Mouse (Mus musculus) bone marrow, adult 2 months (tissue): ENCODE measurements around the gene Gsc. TPM values are rescaled to one million over a fixed set of nuclear protein-coding genes. Genes with fewer than 3 reads are reported as not detected.

Source experiments
- H3K27ac ChIP-seq: fragments of 200-500 bp; 2 replicates; pipeline ENCODE4 v1.5.1; 2012; ENCODE audit warnings: low read depth, mild to moderate bottlenecking, control low read depth, inconsistent platforms, low read length; ENCODE audit not compliant: control insufficient read depth, poor library complexity, insufficient read depth
- H3K4me1 ChIP-seq: fragments of 200-500 bp; 2 replicates; pipeline ENCODE4 v1.6.1; 2011; ENCODE audit warnings: low read length; ENCODE audit not compliant: control insufficient read depth, insufficient read depth
- H3K4me3 ChIP-seq: fragments of 200-500 bp; replicated peaks from 2 replicates; pipeline ENCODE3; 2011; ENCODE audit warnings: mild to moderate bottlenecking, low read depth, low read length, control low read depth; ENCODE audit not compliant: control insufficient read depth
- CTCF ChIP-seq: fragments of 200-500 bp; IDR thresholded peaks from 2 replicates; pipeline ENCODE4 v1.5.1; 2011; ENCODE audit warnings: low read length, control low read depth; ENCODE audit not compliant: control insufficient read depth, insufficient read depth
- POLR2A ChIP-seq: fragments of 200-500 bp; IDR thresholded peaks from 2 replicates; pipeline ENCODE4 v1.6.1; 2011; ENCODE audit warnings: low read depth, mild to moderate bottlenecking, control low read depth, low read length, borderline replicate concordance; ENCODE audit not compliant: control insufficient read depth
- WGBS: fragments of 180-500 bp; shearing (Covaris S2); methylation state at CpG from one replicate; pipeline ENCODE4 v1.1.7; 2018; 5-methylcytosine and 5-hydroxymethylcytosine counted together
- polyA plus RNA-seq: library from polyadenylated mRNA; stranded (reverse); fragments of >200 nt; gene quantifications from 2 replicates; pipeline ENCODE4 v1.2.4, GENCODE M21; 2011; ENCODE audit warnings: low replicate concordance; ENCODE audit not compliant: missing spikeins, insufficient read depth, insufficient read length

Gene Gsc
- polyA plus RNA-seq, 1 experiment, result not detected

- Histone ChIP-seq H3K27ac (no peak overlapping the region), H3K4me3 (no peak overlapping the region), H3K4me1 (no peaks in the 10 kb centered on the region)
- TF ChIP-seq POLR2A (no peak), CTCF (no peak)
- 11% methylated on average over 7 of the region's 7 CpGs for WGBS
Observed at GRCm38 (mm10) chr12:104477501-104477900, 4.4 kb upstream of the Gsc start.

- no peaks in the 10 kb centered on the region for H3K4me1 ChIP-seq
- 4% methylated on average over 12 of the region's 12 CpGs for WGBS
- TF ChIP-seq CTCF, result no peak
- no peak for TF ChIP-seq POLR2A
- no peak overlapping the region for H3K27ac ChIP-seq
- no peak overlapping the region for H3K4me3 ChIP-seq
Observed at GRCm38 (mm10) chr12:104477066-104477465, 3.9 kb upstream of the Gsc start.

GRCm38 (mm10) chr12:104475946-104476345 is 2.8 kb upstream of the Gsc start:
- WGBS, result 2% methylated on average over 21 of the region's 21 CpGs
- no peaks in the 10 kb centered on the region for H3K4me1 ChIP-seq
- no peak overlapping the region for H3K27ac ChIP-seq
- H3K4me3 ChIP-seq, result no peak overlapping the region
- no peak for TF ChIP-seq POLR2A

- no peak overlapping the region for H3K27ac ChIP-seq
- 9% methylated on average over 22 of the region's 22 CpGs for WGBS
- H3K4me3 ChIP-seq, result no peak overlapping the region
- TF ChIP-seq POLR2A (no peak), CTCF (no peak)
- no peaks in the 10 kb centered on the region for H3K4me1 ChIP-seq
Observed at GRCm38 (mm10) chr12:104474881-104475740, 2.0 kb upstream of the Gsc start.

GRCm38 (mm10) chr12:104474191-104474871 is 1.2 kb upstream of the Gsc start:
- no peaks in the 10 kb centered on the region for H3K4me1 ChIP-seq
- WGBS, result 4% methylated on average over 42 of the region's 42 CpGs
- no peak overlapping the region; the same call in 1 of the 2 replicates for H3K27ac ChIP-seq
- no peak for TF ChIP-seq POLR2A
- TF ChIP-seq CTCF, result no peak
- no peak overlapping the region for H3K4me3 ChIP-seq

- H3K27ac ChIP-seq, result no peak overlapping the region
- WGBS, result 2% methylated on average over 18 of the region's 18 CpGs
- no peaks in the 10 kb centered on the region for H3K4me1 ChIP-seq
- no peak overlapping the region for H3K4me3 ChIP-seq
- no peak for TF ChIP-seq POLR2A
- TF ChIP-seq CTCF, result no peak
Observed at GRCm38 (mm10) chr12:104473492-104473891, 362 bp upstream of the Gsc start.

GRCm38 (mm10) chr12:104472218-104472525 is 958 bp downstream of the Gsc start:
- 2% methylated on average over 25 of the region's 25 CpGs for WGBS
- Histone ChIP-seq H3K4me3 (no peak overlapping the region), H3K4me1 (no peaks in the 10 kb centered on the region), H3K27ac (no peak overlapping the region)
- TF ChIP-seq POLR2A (no peak), CTCF (no peak)

- under 1% methylated on average over 57 of the region's 57 CpGs for WGBS
- Histone ChIP-seq H3K4me1 (no peaks in the 10 kb centered on the region), H3K27ac (no peak overlapping the region), H3K4me3 (no peak overlapping the region)
- TF ChIP-seq POLR2A (no peak), CTCF (no peak)
Observed at GRCm38 (mm10) chr12:104471351-104472217, 1.5 kb downstream of the Gsc start.
